In the genomic region with DNA sequence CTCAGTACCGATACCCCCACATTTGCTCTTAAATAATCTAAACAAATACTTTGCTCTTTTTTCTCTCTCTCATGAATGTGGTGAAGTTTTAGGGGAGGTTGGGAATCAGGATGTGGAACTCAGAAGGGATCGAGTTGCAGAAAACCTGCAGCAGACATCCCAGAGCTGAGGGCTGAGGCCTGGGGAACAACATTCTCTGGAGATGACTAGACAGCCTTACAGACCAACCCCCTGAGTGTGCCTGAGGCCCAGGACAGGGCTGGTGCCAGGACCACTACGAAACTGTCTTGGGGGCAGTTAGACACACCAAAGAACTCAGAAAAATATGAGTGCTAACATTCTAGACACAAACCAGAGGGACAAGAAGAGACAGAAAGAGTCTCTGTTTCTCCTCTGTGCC, we compare ENCODE assay signal across 28 mouse cellular contexts.
A peak's percentile ranks its signal among the peaks of the same experiment; 100 is the strongest.
DNase-seq lines count a peak whose midpoint lies in the region; ATAC-seq lines count a peak whose summit lies in the region.
"Had no signal": no experiment of that assay in that cellular context is flagged by ENCODE, and none has a peak within 500 bp of the region (broad histone marks: within the 10 kb centered on the region; RNA-seq: fewer than 3 reads in every experiment).

No protein-coding gene starts in this region.

- no peak for ATAC-seq in limb, embryonic 12.5 days (ENCODE audit: insufficient number of reproducible peaks, insufficient read depth, low FRiP score, low TSS enrichment, low read depth)
- ATAC-seq: activated CD4-positive, CD25-positive, alpha-beta regulatory T cell, adult 4 months; forebrain, embryonic 14.5 days; forebrain, postnatal 0 days; hindbrain, embryonic 16.5 days; intestine, embryonic 15.5 days had no signal

- H3K36me3 ChIP-seq in limb, embryonic 12.5 days = no peaks in the 10 kb centered on the region
- H3K36me3 ChIP-seq in limb, embryonic 10.5 days = no peaks in the 10 kb centered on the region
- H3K36me3 ChIP-seq: embryonic facial prominence, embryonic 12.5 days; G1E; heart, embryonic 12.5 days; heart, embryonic 15.5 days; hindbrain, embryonic 10.5 days; hindbrain, embryonic 13.5 days; intestine, embryonic 15.5 days had no signal

- H3K9ac ChIP-seq in limb, embryonic 12.5 days (replicated peaks) = no peak overlapping the region
- H3K9ac ChIP-seq: embryonic facial prominence, embryonic 12.5 days; forebrain, postnatal 0 days; heart, embryonic 12.5 days; heart, embryonic 15.5 days; hindbrain, embryonic 13.5 days; intestine, embryonic 15.5 days had no signal

- 59% methylated on average over 3 of the region's 3 CpGs for WGBS in limb, embryonic 12.5 days
- 75% methylated on average over 3 of the region's 3 CpGs for WGBS in limb, embryonic 10.5 days

- no peak for DNase-seq in limb, embryonic 10.5 days (ENCODE audit: low spot score)
- peak; percentile 5 for DNase-seq in Muller cell, postnatal 12 days (ENCODE audit: inconsistent ontology term)
- DNase-seq in fibroblast of lung, adult 2 months (ENCODE audit: low read depth) = peak; percentile 46
- no peak for DNase-seq in spleen, postnatal 4 days (ENCODE audit: low spot score in 2 of 2)
- DNase-seq in thymus, adult 18-20 months = no peak
- no peak for DNase-seq in kidney, adult 18-20 months
- DNase-seq: adrenal gland, adult 8-10 months; adrenal gland, postnatal 25 days; cerebellum, adult 18-20 months; cerebellum, adult 9-10 months; cerebellum, postnatal 14 days; forebrain, postnatal 0 days; gastrocnemius, postnatal 25 days; heart, adult 18-20 months; heart, postnatal 10 days; heart, postnatal 36 days had no signal

- no peaks in the 10 kb centered on the region for H3K27me3 ChIP-seq in limb, embryonic 12.5 days
- no peaks in the 10 kb centered on the region for H3K27me3 ChIP-seq in limb, embryonic 10.5 days (ENCODE audit: low read depth, poor library complexity, severe bottlenecking)
- H3K27me3 ChIP-seq: CH12.LX; embryonic facial prominence, embryonic 12.5 days; heart, embryonic 12.5 days; intestine, embryonic 15.5 days had no signal

- no peaks in the 10 kb centered on the region for H3K4me1 ChIP-seq in limb, embryonic 12.5 days (replicated peaks)
- H3K4me1 ChIP-seq in limb, embryonic 10.5 days = no peaks in the 10 kb centered on the region
- H3K4me1 ChIP-seq: heart, embryonic 15.5 days; intestine, embryonic 15.5 days had no signal

- H3K4me2 ChIP-seq in limb, embryonic 12.5 days = no peak overlapping the region
- H3K4me2 ChIP-seq: embryonic facial prominence, embryonic 12.5 days; heart, embryonic 12.5 days; heart, embryonic 15.5 days; hindbrain, embryonic 13.5 days; intestine, embryonic 15.5 days had no signal

- no peaks in the 10 kb centered on the region for H3K9me3 ChIP-seq in limb, embryonic 12.5 days
- no peaks in the 10 kb centered on the region for H3K9me3 ChIP-seq in limb, embryonic 10.5 days (replicated peaks)
- H3K9me3 ChIP-seq: embryonic facial prominence, embryonic 12.5 days; G1E; heart, embryonic 12.5 days; heart, embryonic 15.5 days; hindbrain, embryonic 10.5 days; hindbrain, embryonic 13.5 days; intestine, embryonic 15.5 days had no signal

- H3K4me3 ChIP-seq in limb, embryonic 12.5 days (replicated peaks) = no peak overlapping the region
- no peak overlapping the region for H3K4me3 ChIP-seq in limb, embryonic 10.5 days
- H3K4me3 ChIP-seq: embryonic facial prominence, embryonic 12.5 days; heart, embryonic 12.5 days; heart, embryonic 15.5 days; hindbrain, embryonic 10.5 days; hindbrain, embryonic 13.5 days; intestine, embryonic 15.5 days had no signal

- H3K27ac ChIP-seq in limb, embryonic 12.5 days = 0 out of 2 replicates have a peak overlapping the region, but pooled peaks have one; percentile 45
- no peak overlapping the region for H3K27ac ChIP-seq in limb, embryonic 10.5 days
- H3K27ac ChIP-seq: embryonic facial prominence, embryonic 12.5 days; heart, embryonic 15.5 days; hindbrain, embryonic 10.5 days; hindbrain, embryonic 13.5 days; intestine, embryonic 15.5 days had no signal

Comparison
In these comparisons a context has a peak if more than half of its experiments do, and no peak if none do; other contexts are left out.
1. DNase-seq: peak in Muller cell, postnatal 12 days (single experiment) and fibroblast of lung, adult 2 months (single experiment); none in limb, embryonic 10.5 days (single experiment), spleen, postnatal 4 days (0 of 2), thymus, adult 18-20 months (0 of 2) and kidney, adult 18-20 months (single experiment).